Mouse (Mus musculus) liver, adult 2 months (tissue): ENCODE results near the gene Trpv2.

Source experiments
- CTCF ChIP-seq: fragments of 200-500 bp; IDR thresholded peaks from 2 replicates; pipeline ENCODE4 v1.5.1; 2011; ENCODE audit warnings: low read depth, low read length, control low read depth
- POLR2A ChIP-seq: fragments of 200-500 bp; IDR thresholded peaks from 2 replicates; pipeline ENCODE4 v1.6.1; 2011; ENCODE audit warnings: low read length, control low read depth; ENCODE audit not compliant: insufficient read depth; ENCODE audit errors: extremely low read depth

DNA sequence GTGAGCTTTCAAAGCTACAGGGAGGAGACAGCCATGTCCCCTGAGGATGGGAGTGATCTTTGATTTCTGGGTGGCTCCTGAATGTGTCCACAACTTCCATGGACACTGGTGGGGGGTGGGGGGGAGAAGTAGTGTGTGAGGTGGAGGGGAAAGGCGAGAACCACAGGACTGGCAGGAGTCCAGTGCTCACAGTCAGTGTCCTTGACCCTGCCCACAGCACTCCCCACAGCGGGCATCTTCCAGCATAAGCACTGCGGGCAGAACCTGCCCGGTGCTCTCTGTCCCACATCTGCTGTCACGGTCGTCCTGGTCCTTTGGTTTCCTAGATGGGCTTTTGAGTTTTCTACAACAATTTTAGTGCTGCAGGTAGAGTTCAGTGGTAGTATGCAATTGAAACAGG lies 63.5 kb downstream of the Trpv2 start:
- TF ChIP-seq CTCF (no peak), POLR2A (no peak)
